Mouse (Mus musculus) liver, embryonic 15.5 days (tissue): ENCODE data around the gene Wdr44. TPM values are rescaled to one million over a fixed set of nuclear protein-coding genes. Genes with fewer than 3 reads are reported as not detected.
A peak's percentile ranks its signal among the peaks of the same experiment; 100 is the strongest.

ENCODE experiments used
- ATAC-seq: fragments of 200-750 bp; cut with Nextera tagmentation; 2 replicates; pipeline ENCODE4 v1.8.0; 2017; ENCODE audit warnings: moderate number of reproducible peaks, mild to moderate bottlenecking, moderate library complexity; ENCODE audit not compliant: insufficient read depth
- H3K27ac ChIP-seq: fragments of 300-500 bp; sonication (generic); replicated peaks from 2 replicates; pipeline ENCODE4 v1.5.1; 2015; ENCODE audit warnings: mild to moderate bottlenecking, inconsistent platforms
- H3K27me3 ChIP-seq: fragments of 300-500 bp; sonication (generic); 2 replicates; pipeline ENCODE4 v1.6.1; 2015; ENCODE audit warnings: mild to moderate bottlenecking, inconsistent platforms
- H3K36me3 ChIP-seq: fragments of 300-500 bp; sonication (generic); replicated peaks from 2 replicates; pipeline ENCODE4 v1.6.1; 2015; ENCODE audit warnings: moderate library complexity, mild to moderate bottlenecking, inconsistent platforms
- H3K4me1 ChIP-seq: fragments of 300-500 bp; sonication (generic); replicated peaks from 2 replicates; pipeline ENCODE4 v1.6.1; 2015; ENCODE audit warnings: inconsistent platforms
- H3K4me2 ChIP-seq: fragments of 300-500 bp; sonication (generic); 2 replicates; pipeline ENCODE4 v1.6.1; 2015; ENCODE audit warnings: moderate library complexity, mild to moderate bottlenecking, inconsistent platforms
- H3K4me3 ChIP-seq: fragments of 300-500 bp; sonication (generic); replicated peaks from 2 replicates; pipeline ENCODE4 v1.5.1; 2015; ENCODE audit warnings: mild to moderate bottlenecking, inconsistent platforms
- H3K9ac ChIP-seq: fragments of 300-500 bp; sonication (generic); 2 replicates; pipeline ENCODE4 v1.6.1; 2015; ENCODE audit warnings: moderate library complexity, mild to moderate bottlenecking, inconsistent platforms
- H3K9me3 ChIP-seq: fragments of 300-500 bp; sonication (generic); replicated peaks from 2 replicates; pipeline ENCODE4 v1.6.1; 2016; ENCODE audit warnings: inconsistent platforms
- WGBS: fragments of 180-500 bp; shearing (Covaris S2); methylation state at CpG from one replicate; pipeline ENCODE4 v1.1.7; 2015; ENCODE audit warnings: mixed read lengths; ENCODE audit not compliant: insufficient replicate concordance; 5-methylcytosine and 5-hydroxymethylcytosine counted together
- polyA plus RNA-seq: library from polyadenylated mRNA; unstranded; fragments of >200 nt; fragmentation: Nextera tagmentation; extraction: Ambion mirVana; gene quantifications from 2 replicates; pipeline ENCODE4 v1.2.1, GENCODE M21; 2015

The Wdr44 gene
- 6.0 and 6.1 TPM in 2 replicates for polyA plus RNA-seq

- peak; percentile 99 for ATAC-seq
- Histone ChIP-seq H3K4me3 (peak within 1 kb of the TSS; percentile 72), H3K36me3 (no peaks in the 10 kb centered on the region), H3K9ac (peak within 1 kb of the TSS; percentile 78), H3K27me3 (no peaks in the 10 kb centered on the region), H3K4me1 (peaks cover 6% of the 10 kb centered on the region; the same call in 1 of the 2 replicates), H3K4me2 (peak within 1 kb of the TSS; percentile 66), H3K27ac (peak within 1 kb of the TSS; percentile 98), H3K9me3 (no peaks in the 10 kb centered on the region)
- 6% methylated on average over 51 of the region's 51 CpGs for WGBS
These were observed at the start of gene Wdr44 for GRCm38 (mm10) chrX:23692722-23693442. Gene Wdr44, plus strand, starts transcription at chrX:23693051.

GRCm38 (mm10) chrX:23648371-23648770, 44.5 kb upstream of the Wdr44 start:
- no peak overlapping the region for H3K4me2 ChIP-seq
- H3K4me1 ChIP-seq: no peaks in the 10 kb centered on the region
- H3K27me3 ChIP-seq: no peaks in the 10 kb centered on the region
- no peaks in the 10 kb centered on the region for H3K9me3 ChIP-seq
- no peak overlapping the region for H3K27ac ChIP-seq
- no peak overlapping the region for H3K9ac ChIP-seq
- 54% methylated on average over 1 of the region's 1 CpGs for WGBS
- H3K4me3 ChIP-seq: no peak overlapping the region
- no peaks in the 10 kb centered on the region for H3K36me3 ChIP-seq
- ATAC-seq: no peak

- H3K4me3 ChIP-seq: no peak overlapping the region
- H3K27me3 ChIP-seq: no peaks in the 10 kb centered on the region
- no peak overlapping the region for H3K27ac ChIP-seq
- no peaks in the 10 kb centered on the region for H3K4me1 ChIP-seq
- no peaks in the 10 kb centered on the region for H3K9me3 ChIP-seq
- no peak overlapping the region for H3K4me2 ChIP-seq
- no peak for ATAC-seq
- no peak overlapping the region for H3K9ac ChIP-seq
- H3K36me3 ChIP-seq: no peaks in the 10 kb centered on the region
- WGBS: 58% methylated on average over 1 of the region's 1 CpGs
These were observed 30.6 kb upstream of the Wdr44 start for GRCm38 (mm10) chrX:23662216-23662615.

GRCm38 (mm10) chrX:23673193-23673592, 19.7 kb upstream of the Wdr44 start:
- Histone ChIP-seq H3K9me3 (no peaks in the 10 kb centered on the region), H3K27ac (no peak overlapping the region), H3K9ac (no peak overlapping the region), H3K4me3 (no peak overlapping the region), H3K4me2 (no peak overlapping the region), H3K4me1 (no peaks in the 10 kb centered on the region), H3K36me3 (no peaks in the 10 kb centered on the region), H3K27me3 (no peaks in the 10 kb centered on the region)
- no peak for ATAC-seq
- 44% methylated on average over 2 of the region's 2 CpGs for WGBS

GRCm38 (mm10) chrX:23675450-23675849, 17.4 kb upstream of the Wdr44 start:
- no peak for ATAC-seq
- no peaks in the 10 kb centered on the region for H3K9me3 ChIP-seq
- WGBS: 22% methylated on average over 1 of the region's 1 CpGs

GRCm38 (mm10) chrX:23676583-23676982, 16.3 kb upstream of the Wdr44 start:
- Histone ChIP-seq H3K27me3 (no peaks in the 10 kb centered on the region), H3K27ac (no peak overlapping the region), H3K4me2 (no peak overlapping the region), H3K9me3 (no peaks in the 10 kb centered on the region), H3K4me1 (no peaks in the 10 kb centered on the region), H3K36me3 (no peaks in the 10 kb centered on the region), H3K4me3 (no peak overlapping the region), H3K9ac (no peak overlapping the region)
- no peak for ATAC-seq
- 39% methylated on average over 2 of the region's 2 CpGs for WGBS

More at GRCm38 (mm10) chrX:23675450-23675849, 17.4 kb upstream of the Wdr44 start:
- H3K36me3 ChIP-seq: no peaks in the 10 kb centered on the region
- no peaks in the 10 kb centered on the region for H3K27me3 ChIP-seq
- H3K9ac ChIP-seq: no peak overlapping the region
- no peaks in the 10 kb centered on the region for H3K4me1 ChIP-seq
- H3K4me3 ChIP-seq: no peak overlapping the region
- no peak overlapping the region for H3K27ac ChIP-seq
- H3K4me2 ChIP-seq: no peak overlapping the region

GRCm38 (mm10) chrX:23677511-23677910, 15.3 kb upstream of the Wdr44 start:
- Histone ChIP-seq H3K4me3 (no peak overlapping the region), H3K36me3 (no peaks in the 10 kb centered on the region), H3K4me2 (no peak overlapping the region), H3K9ac (no peak overlapping the region), H3K4me1 (no peaks in the 10 kb centered on the region), H3K9me3 (no peaks in the 10 kb centered on the region), H3K27me3 (no peaks in the 10 kb centered on the region), H3K27ac (no peak overlapping the region)
- WGBS: 45% methylated on average over 2 of the region's 2 CpGs
- no peak for ATAC-seq

- Histone ChIP-seq H3K4me2 (peak overlapping the region; percentile 66), H3K4me3 (peak overlapping the region; percentile 72), H3K27ac (peak overlapping the region; percentile 76), H3K9me3 (no peaks in the 10 kb centered on the region), H3K9ac (no peak overlapping the region), H3K4me1 (peaks cover 6% of the 10 kb centered on the region; the same call in 1 of the 2 replicates), H3K27me3 (no peaks in the 10 kb centered on the region), H3K36me3 (no peaks in the 10 kb centered on the region)
- WGBS: 13% methylated on average over 5 of the region's 5 CpGs
- ATAC-seq: no peak
These were observed 522 bp upstream of the Wdr44 start for GRCm38 (mm10) chrX:23692336-23692721.

- Histone ChIP-seq H3K4me1 (peaks cover 6% of the 10 kb centered on the region; the same call in 1 of the 2 replicates), H3K4me2 (peak overlapping the region; percentile 60), H3K9me3 (no peaks in the 10 kb centered on the region), H3K36me3 (no peaks in the 10 kb centered on the region), H3K4me3 (peak overlapping the region; percentile 72), H3K27me3 (no peaks in the 10 kb centered on the region), H3K27ac (peak overlapping the region; percentile 98), H3K9ac (peak overlapping the region; percentile 78)
- peak; percentile 1 for ATAC-seq
- 13% methylated on average over 26 of the region's 28 CpGs for WGBS
These were observed 871 bp downstream of the Wdr44 start for GRCm38 (mm10) chrX:23693443-23694400.

GRCm38 (mm10) chrX:23694588-23694987, 1.7 kb downstream of the Wdr44 start:
- Histone ChIP-seq H3K4me2 (peak overlapping the region; percentile 60), H3K27ac (no peak overlapping the region), H3K9ac (no peak overlapping the region)

GRCm38 (mm10) chrX:23695109-23695508, 2.3 kb downstream of the Wdr44 start:
- H3K9me3 ChIP-seq: no peaks in the 10 kb centered on the region
- H3K4me2 ChIP-seq: peak overlapping the region; percentile 39
- H3K27ac ChIP-seq: no peak overlapping the region
- H3K36me3 ChIP-seq: no peaks in the 10 kb centered on the region
- peaks cover 13% of the 10 kb centered on the region; the same call in 1 of the 2 replicates for H3K4me1 ChIP-seq
- H3K9ac ChIP-seq: no peak overlapping the region
- H3K4me3 ChIP-seq: peak overlapping the region; percentile 20; the same call in 1 of the 2 replicates
- H3K27me3 ChIP-seq: no peaks in the 10 kb centered on the region
- ATAC-seq: no peak

More at GRCm38 (mm10) chrX:23694588-23694987, 1.7 kb downstream of the Wdr44 start:
- 42% methylated on average over 3 of the region's 3 CpGs for WGBS
- Histone ChIP-seq H3K9me3 (no peaks in the 10 kb centered on the region), H3K27me3 (no peaks in the 10 kb centered on the region), H3K4me3 (peak overlapping the region; percentile 72), H3K4me1 (peaks cover 13% of the 10 kb centered on the region; the same call in 1 of the 2 replicates), H3K36me3 (no peaks in the 10 kb centered on the region)
- ATAC-seq: no peak
